Mouse (Mus musculus) liver, adult 2 months (tissue): ENCODE results near the gene Preb.

Experiments
- CTCF ChIP-seq: fragments of 200-500 bp; IDR thresholded peaks from 2 replicates; pipeline ENCODE4 v1.5.1; 2011; ENCODE audit warnings: low read depth, low read length, control low read depth
- POLR2A ChIP-seq: fragments of 200-500 bp; IDR thresholded peaks from 2 replicates; pipeline ENCODE4 v1.6.1; 2011; ENCODE audit warnings: low read length, control low read depth; ENCODE audit not compliant: insufficient read depth; ENCODE audit errors: extremely low read depth

DNA sequence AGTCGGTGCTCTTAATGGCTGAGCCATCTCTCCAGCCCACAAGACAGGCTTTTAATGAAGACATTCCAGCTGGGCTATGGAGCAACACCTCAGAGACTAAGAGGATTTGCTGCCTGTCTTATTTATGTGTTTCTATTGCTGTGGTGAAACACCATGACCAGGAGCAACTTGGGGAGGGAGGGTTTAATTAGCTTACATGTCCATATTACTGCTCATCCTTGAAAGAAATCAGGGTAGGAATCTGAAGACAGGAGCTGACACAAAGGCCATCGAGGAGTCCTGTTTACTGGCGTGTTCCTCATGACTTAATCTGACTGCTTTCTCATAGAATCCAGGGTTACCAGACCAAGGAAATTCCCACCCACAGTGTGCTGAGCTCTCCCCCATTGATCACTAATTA is 3.8 kb upstream of the Preb start:
- TF ChIP-seq POLR2A (no peak), CTCF (no peak)
